Mouse (Mus musculus) ES-E14 (cell line): Measurements from ENCODE around the gene Bdh2.

ENCODE experiments used
- CHD2 ChIP-seq: IDR thresholded peaks from 2 replicates; pipeline ENCODE4 v1.6.1; 2014; ENCODE audit warnings: mild to moderate bottlenecking, low read depth, low read length, inconsistent platforms
- HCFC1 ChIP-seq: IDR thresholded peaks from 2 replicates; pipeline ENCODE4 v1.6.1; 2012; ENCODE audit warnings: low read length, inconsistent platforms, borderline replicate concordance; ENCODE audit not compliant: insufficient read depth
- MAFK ChIP-seq: IDR thresholded peaks from 2 replicates; pipeline ENCODE4 v1.6.1; 2014; ENCODE audit warnings: mild to moderate bottlenecking, low read depth, low read length, inconsistent platforms; ENCODE audit not compliant: insufficient read depth
- ZC3H11A ChIP-seq: IDR thresholded peaks from 2 replicates; pipeline ENCODE4 v1.6.1; 2012; ENCODE audit warnings: low read depth, mild to moderate bottlenecking, inconsistent platforms, low read length, borderline replicate concordance
- ZNF384 ChIP-seq: IDR thresholded peaks from 2 replicates; pipeline ENCODE4 v1.6.1; 2012; ENCODE audit warnings: low read depth, low read length, inconsistent platforms

DNA sequence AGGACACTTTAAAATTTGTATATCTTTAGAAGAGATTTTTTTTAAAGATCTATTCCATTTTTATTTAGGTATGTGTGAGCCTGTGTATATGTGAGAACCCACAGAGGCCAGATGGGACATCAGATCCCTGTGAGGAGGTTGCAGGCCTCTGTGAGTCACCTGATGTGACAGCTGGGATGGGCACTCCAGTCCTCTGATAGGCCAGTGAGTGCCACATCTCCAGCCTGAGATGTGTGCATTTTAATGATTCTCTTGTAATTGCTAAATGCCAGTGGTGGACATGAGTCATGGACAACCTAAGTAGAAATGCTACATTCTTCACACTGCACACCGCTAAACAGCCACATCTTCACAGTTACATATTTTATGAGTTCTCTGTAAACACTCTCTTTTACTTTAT, 8.1 kb downstream of the Bdh2 start:
- TF ChIP-seq MAFK (no peak), ZC3H11A (no peak), CHD2 (no peak), HCFC1 (no peak), ZNF384 (no peak)
